Mouse (Mus musculus): ENCODE measurements around the gene Oma1.

DNA sequence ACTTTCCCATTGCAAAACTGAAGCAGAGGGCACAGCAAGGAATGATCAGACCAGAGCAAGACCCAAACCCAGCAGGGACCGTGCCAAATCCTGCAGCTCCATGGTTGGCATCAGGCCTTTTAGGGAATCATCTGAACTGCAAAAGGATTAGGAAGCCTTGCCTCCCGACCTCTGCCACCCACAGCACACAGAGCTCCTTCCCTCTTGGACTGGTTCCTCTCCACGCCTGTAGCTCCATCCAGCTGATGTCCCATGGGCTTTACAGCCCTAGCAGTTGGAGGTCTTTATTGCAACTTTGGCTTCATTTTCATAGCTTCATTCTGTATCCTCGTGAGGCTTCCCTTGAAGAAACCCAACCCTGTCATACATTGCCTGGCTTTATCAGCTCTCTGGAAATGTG lies 71.4 kb downstream of the Oma1 start:
- no peak for TF ChIP-seq POLR2A (IDR thresholded peaks at IDR 0.05; ENCODE audit: control insufficient read depth, extremely low read depth, insufficient read depth, low read length, poor library complexity)
- TF ChIP-seq CTCF (IDR thresholded peaks at IDR 0.05; ENCODE audit: borderline replicate concordance, control insufficient read depth, extremely low read depth, insufficient read depth, low read length, poor library complexity), result no peak
